Mouse (Mus musculus): ENCODE results near the gene Gramd2. TPM values are rescaled to one million over a fixed set of nuclear protein-coding genes. Genes with fewer than 3 reads are reported as not detected.

The Gramd2 gene
- polyA plus RNA-seq, 1 experiment from 2014 or later: 3.8 TPM

GRCm38 (mm10) chr9:59695451-59695813, 15.5 kb downstream of the Gramd2 start:
- ATAC-seq (ENCODE audit: low FRiP score): no peak

GRCm38 (mm10) chr9:59696381-59696780, 16.4 kb downstream of the Gramd2 start:
- Histone ChIP-seq H3K27ac (replicated peaks) (no peak overlapping the region), H3K36me3 (no peaks in the 10 kb centered on the region), H3K4me3 (replicated peaks) (no peak overlapping the region), H3K4me2 (no peak overlapping the region), H3K9ac (replicated peaks) (no peak overlapping the region), H3K9me3 (replicated peaks) (no peaks in the 10 kb centered on the region), H3K27me3 (replicated peaks) (no peaks in the 10 kb centered on the region), H3K4me1 (peaks cover 10% of the 10 kb centered on the region)
- WGBS: 89% methylated on average over 3 of the region's 3 CpGs
- no peak for ATAC-seq (ENCODE audit: low FRiP score)

More at GRCm38 (mm10) chr9:59695451-59695813, 15.5 kb downstream of the Gramd2 start:
- H3K27ac ChIP-seq (replicated peaks): no peak overlapping the region
- no peak overlapping the region for H3K4me3 ChIP-seq (replicated peaks)
- H3K27me3 ChIP-seq (replicated peaks): no peaks in the 10 kb centered on the region
- H3K9ac ChIP-seq (replicated peaks): no peak overlapping the region
- peaks cover 10% of the 10 kb centered on the region for H3K4me1 ChIP-seq
- no peaks in the 10 kb centered on the region for H3K9me3 ChIP-seq (replicated peaks)
- no peaks in the 10 kb centered on the region for H3K36me3 ChIP-seq
- WGBS: 50% methylated on average over 3 of the region's 3 CpGs
- H3K4me2 ChIP-seq: no peak overlapping the region

GRCm38 (mm10) chr9:59701094-59701493, 21.1 kb downstream of the Gramd2 start:
- H3K27ac ChIP-seq (replicated peaks): no peak overlapping the region
- H3K4me2 ChIP-seq: no peak overlapping the region
- no peaks in the 10 kb centered on the region for H3K36me3 ChIP-seq
- no peaks in the 10 kb centered on the region for H3K9me3 ChIP-seq (replicated peaks)
- no peak overlapping the region for H3K4me3 ChIP-seq (replicated peaks)
- no peak overlapping the region for H3K9ac ChIP-seq (replicated peaks)
- no peak for ATAC-seq (ENCODE audit: low FRiP score)
- no peaks in the 10 kb centered on the region for H3K4me1 ChIP-seq
- 72% methylated on average over 7 of the region's 7 CpGs for WGBS
- H3K27me3 ChIP-seq (replicated peaks): no peaks in the 10 kb centered on the region

- H3K27me3 ChIP-seq (replicated peaks): no peaks in the 10 kb centered on the region
- H3K4me3 ChIP-seq (replicated peaks): no peak overlapping the region
- no peak for ATAC-seq (ENCODE audit: low FRiP score)
- WGBS: 77% methylated on average over 6 of the region's 6 CpGs
- no peaks in the 10 kb centered on the region for H3K9me3 ChIP-seq (replicated peaks)
- H3K9ac ChIP-seq (replicated peaks): no peak overlapping the region
- H3K36me3 ChIP-seq: no peaks in the 10 kb centered on the region
- no peaks in the 10 kb centered on the region for H3K4me1 ChIP-seq
- no peak overlapping the region for H3K27ac ChIP-seq (replicated peaks)
- no peak overlapping the region for H3K4me2 ChIP-seq
Observed at GRCm38 (mm10) chr9:59703099-59703498, 23.2 kb downstream of the Gramd2 start.

- Histone ChIP-seq H3K9me3 (replicated peaks) (no peaks in the 10 kb centered on the region), H3K4me3 (replicated peaks) (no peak overlapping the region), H3K4me2 (no peak overlapping the region), H3K9ac (replicated peaks) (no peak overlapping the region), H3K4me1 (no peaks in the 10 kb centered on the region), H3K27me3 (replicated peaks) (no peaks in the 10 kb centered on the region), H3K27ac (replicated peaks) (no peak overlapping the region), H3K36me3 (no peaks in the 10 kb centered on the region)
- ATAC-seq (ENCODE audit: low FRiP score): no peak
- 74% methylated on average over 10 of the region's 10 CpGs for WGBS
Observed at GRCm38 (mm10) chr9:59706850-59707825, 27.2 kb downstream of the Gramd2 start.

GRCm38 (mm10) chr9:59709225-59709624, 29.3 kb downstream of the Gramd2 start:
- H3K9ac ChIP-seq (replicated peaks): no peak overlapping the region
- no peaks in the 10 kb centered on the region for H3K27me3 ChIP-seq (replicated peaks)
- no peak overlapping the region for H3K4me3 ChIP-seq (replicated peaks)
- H3K36me3 ChIP-seq: no peaks in the 10 kb centered on the region
- no peak overlapping the region for H3K27ac ChIP-seq (replicated peaks)
- H3K4me2 ChIP-seq: no peak overlapping the region
- H3K4me1 ChIP-seq: no peaks in the 10 kb centered on the region
- ATAC-seq (ENCODE audit: low FRiP score): no peak
- 80% methylated on average over 3 of the region's 3 CpGs for WGBS
- H3K9me3 ChIP-seq (replicated peaks): no peaks in the 10 kb centered on the region

- Histone ChIP-seq H3K4me3 (replicated peaks) (no peak overlapping the region), H3K27me3 (replicated peaks) (no peaks in the 10 kb centered on the region), H3K9me3 (replicated peaks) (no peaks in the 10 kb centered on the region), H3K9ac (replicated peaks) (no peak overlapping the region), H3K36me3 (no peaks in the 10 kb centered on the region), H3K4me2 (no peak overlapping the region), H3K27ac (replicated peaks) (no peak overlapping the region), H3K4me1 (no peaks in the 10 kb centered on the region)
- ATAC-seq (ENCODE audit: low FRiP score): no peak
- 80% methylated on average over 7 of the region's 7 CpGs for WGBS
Observed at GRCm38 (mm10) chr9:59716275-59716898, 36.4 kb downstream of the Gramd2 start.

GRCm38 (mm10) chr9:59718237-59718636, 38.3 kb downstream of the Gramd2 start:
- no peak for ATAC-seq (ENCODE audit: low FRiP score)
- no peak overlapping the region for H3K4me3 ChIP-seq (replicated peaks)
- H3K27me3 ChIP-seq (replicated peaks): 0 out of 2 replicates have a peak, but pooled peaks cover 6% of the 10 kb centered on the region
- H3K27ac ChIP-seq (replicated peaks): no peak overlapping the region
- H3K4me2 ChIP-seq: no peak overlapping the region
- H3K36me3 ChIP-seq: no peaks in the 10 kb centered on the region
- H3K9ac ChIP-seq (replicated peaks): no peak overlapping the region
- WGBS: 78% methylated on average over 4 of the region's 4 CpGs
- peaks cover 1% of the 10 kb centered on the region for H3K4me1 ChIP-seq
- no peaks in the 10 kb centered on the region for H3K9me3 ChIP-seq (replicated peaks)

GRCm38 (mm10) chr9:59721144-59721543, 41.2 kb downstream of the Gramd2 start:
- H3K36me3 ChIP-seq: no peaks in the 10 kb centered on the region
- H3K27ac ChIP-seq (replicated peaks): no peak overlapping the region
- peaks cover 10% of the 10 kb centered on the region for H3K4me1 ChIP-seq
- H3K4me3 ChIP-seq (replicated peaks): no peak overlapping the region
- 89% methylated on average over 5 of the region's 5 CpGs for WGBS
- no peak overlapping the region for H3K4me2 ChIP-seq
- H3K9me3 ChIP-seq (replicated peaks): no peaks in the 10 kb centered on the region
- H3K27me3 ChIP-seq (replicated peaks): 0 out of 2 replicates have a peak, but pooled peaks cover 6% of the 10 kb centered on the region
- no peak for ATAC-seq (ENCODE audit: low FRiP score)
- no peak overlapping the region for H3K9ac ChIP-seq (replicated peaks)

GRCm38 (mm10) chr9:59723096-59723657, 43.2 kb downstream of the Gramd2 start:
- ATAC-seq (ENCODE audit: low FRiP score): no peak
- no peaks in the 10 kb centered on the region for H3K36me3 ChIP-seq
- H3K4me3 ChIP-seq (replicated peaks): peak overlapping the region; percentile 16; the same call in 1 of the 2 replicates
- H3K4me2 ChIP-seq: peak overlapping the region; percentile 52
- no peaks in the 10 kb centered on the region for H3K9me3 ChIP-seq (replicated peaks)
- 0 out of 2 replicates have a peak, but pooled peaks cover 6% of the 10 kb centered on the region for H3K27me3 ChIP-seq (replicated peaks)
- 18% methylated on average over 10 of the region's 10 CpGs for WGBS
- H3K27ac ChIP-seq (replicated peaks): no peak overlapping the region
- peaks cover 10% of the 10 kb centered on the region for H3K4me1 ChIP-seq
- H3K9ac ChIP-seq (replicated peaks): no peak overlapping the region; the same call in 1 of the 2 replicates

- no peak overlapping the region for H3K4me3 ChIP-seq (replicated peaks)
- ATAC-seq (ENCODE audit: low FRiP score): no peak
- WGBS: 63% methylated on average over 8 of the region's 8 CpGs
- no peaks in the 10 kb centered on the region for H3K36me3 ChIP-seq
- no peak overlapping the region for H3K4me2 ChIP-seq
- no peak overlapping the region for H3K9ac ChIP-seq (replicated peaks)
- 0 out of 2 replicates have a peak, but pooled peaks cover 6% of the 10 kb centered on the region for H3K27me3 ChIP-seq (replicated peaks)
- H3K27ac ChIP-seq (replicated peaks): no peak overlapping the region
- no peaks in the 10 kb centered on the region for H3K9me3 ChIP-seq (replicated peaks)
- peaks cover 10% of the 10 kb centered on the region for H3K4me1 ChIP-seq
Observed at GRCm38 (mm10) chr9:59723791-59724442, 44.0 kb downstream of the Gramd2 start.

Measured in neural tube, embryonic 15.5 days (tissue).